Mouse (Mus musculus): ENCODE results near the gene Olfr951. TPM values are rescaled to one million over a fixed set of nuclear protein-coding genes. Genes with fewer than 3 reads are reported as not detected.

Olfr951 gene
- not detected in 2 replicates for polyA plus RNA-seq (2012; ENCODE audit: insufficient read depth, low replicate concordance)

DNA sequence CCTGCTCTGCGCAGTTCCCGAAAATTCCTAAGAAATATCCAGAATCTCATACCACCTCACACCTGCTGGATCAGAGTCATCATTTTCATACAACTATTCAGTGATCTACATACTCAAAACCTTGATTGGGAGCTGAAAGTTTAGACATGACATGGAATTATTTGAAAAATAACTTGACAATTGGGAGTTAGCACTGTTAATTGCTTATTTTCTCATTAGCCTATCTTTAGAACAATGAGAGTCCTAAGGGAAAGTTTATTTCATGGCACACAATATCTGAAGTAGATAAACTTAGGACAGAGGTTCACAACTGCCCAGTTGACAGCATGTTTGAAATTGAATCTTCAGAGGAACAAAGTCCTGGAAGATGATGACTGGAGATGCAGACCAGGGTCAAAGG lies at the start of gene Olfr951:
Gene Olfr951 (plus strand): TSS at position 301 of the 400 bp plus-strand sequence.
- Histone ChIP-seq H3K4me3 (replicated peaks) (no peak within 1 kb of the TSS), H3K9me3 (no peaks in the 10 kb centered on the region)

DNA sequence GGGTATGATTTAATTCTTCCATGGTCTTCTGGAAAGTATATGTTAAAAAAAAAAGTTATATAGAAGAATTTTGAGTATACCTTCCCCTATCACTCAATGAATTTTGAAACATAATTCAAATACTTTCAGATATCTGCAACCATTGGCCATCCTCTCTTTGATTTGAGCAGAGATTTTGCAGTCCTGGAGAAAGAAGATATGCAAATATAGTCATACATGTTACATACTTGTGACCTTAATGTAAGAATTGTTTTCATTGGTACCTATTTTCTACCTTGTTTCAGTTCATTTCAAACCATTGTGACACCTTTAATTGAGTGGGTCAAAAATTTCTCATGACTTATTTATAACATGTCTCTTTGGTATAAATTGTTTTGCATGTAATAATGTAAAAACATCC lies 39.8 kb downstream of the Olfr951 start, which contains the start of gene Olfr952:
Gene Olfr952 (minus strand): TSS at position 101 of the 400 bp plus-strand sequence.
- H3K9me3 ChIP-seq: no peaks in the 10 kb centered on the region
- H3K27me3 ChIP-seq (replicated peaks): no peaks in the 10 kb centered on the region
- H3K4me3 ChIP-seq (replicated peaks): no peak within 1 kb of the TSS
- no peaks in the 10 kb centered on the region for H3K4me1 ChIP-seq
- no peak for TF ChIP-seq FLI1 (IDR thresholded peaks at IDR 0.05; ENCODE audit: low read length)
- TF ChIP-seq GATA1 (IDR thresholded peaks at IDR 0.05; ENCODE audit: borderline replicate concordance, low read length): no peak
- H3K36me3 ChIP-seq (replicated peaks; ENCODE audit: low read length): no peaks in the 10 kb centered on the region

More for the DNA sequence above, at the start of gene Olfr951:
- Histone ChIP-seq H3K36me3 (replicated peaks; ENCODE audit: low read length) (no peaks in the 10 kb centered on the region), H3K4me1 (no peaks in the 10 kb centered on the region), H3K27me3 (replicated peaks) (no peaks in the 10 kb centered on the region)
- TF ChIP-seq GATA1 (IDR thresholded peaks at IDR 0.05; ENCODE audit: borderline replicate concordance, low read length) (no peak), FLI1 (IDR thresholded peaks at IDR 0.05; ENCODE audit: low read length) (no peak)

Other genes with a start within 250 kb of the Olfr951 start
- gene Olfr943, start 221.1 kb upstream of the Olfr951 start, polyA plus RNA-seq (2012; ENCODE audit: insufficient read depth, low replicate concordance): not detected in 2 replicates
- not detected in 2 replicates for gene Olfr944, start 185.5 kb upstream of the Olfr951 start, polyA plus RNA-seq (2012; ENCODE audit: insufficient read depth, low replicate concordance)
- not detected in 2 replicates for gene Olfr1537, start 137.4 kb upstream of the Olfr951 start, polyA plus RNA-seq (2012; ENCODE audit: insufficient read depth, low replicate concordance)
- gene Olfr945, start 110.6 kb upstream of the Olfr951 start, polyA plus RNA-seq (2012; ENCODE audit: insufficient read depth, low replicate concordance): not detected in 2 replicates
- not detected in 2 replicates for gene Olfr948, start 61.4 kb upstream of the Olfr951 start, polyA plus RNA-seq (2012; ENCODE audit: insufficient read depth, low replicate concordance)
- gene Olfr952, start 39.7 kb downstream of the Olfr951 start, polyA plus RNA-seq (2012; ENCODE audit: insufficient read depth, low replicate concordance): not detected in 2 replicates
- 0.04 TPM in 1 of 2 replicates, not detected in the other for gene Olfr954, start 69.3 kb downstream of the Olfr951 start, polyA plus RNA-seq (2012; ENCODE audit: insufficient read depth, low replicate concordance)
- gene Olfr955, start 84.5 kb downstream of the Olfr951 start, polyA plus RNA-seq (2012; ENCODE audit: insufficient read depth, low replicate concordance): not detected in 2 replicates
- not detected in 2 replicates for gene Olfr44, start 106.6 kb downstream of the Olfr951 start, polyA plus RNA-seq (2012; ENCODE audit: insufficient read depth, low replicate concordance)
- not detected in 2 replicates for gene Olfr957, start 128.4 kb downstream of the Olfr951 start, polyA plus RNA-seq (2012; ENCODE audit: insufficient read depth, low replicate concordance)
- not detected in 2 replicates for gene Olfr958, start 166.6 kb downstream of the Olfr951 start, polyA plus RNA-seq (2012; ENCODE audit: insufficient read depth, low replicate concordance)
- not detected in 2 replicates for gene Olfr959, start 188.2 kb downstream of the Olfr951 start, polyA plus RNA-seq (2012; ENCODE audit: insufficient read depth, low replicate concordance)
- 0.17 TPM in 1 of 2 replicates, not detected in the other for gene AW551984, start 217.0 kb downstream of the Olfr951 start, polyA plus RNA-seq (2012; ENCODE audit: insufficient read depth, low replicate concordance)
- gene Olfr148, start 223.2 kb downstream of the Olfr951 start, polyA plus RNA-seq (2012; ENCODE audit: insufficient read depth, low replicate concordance): not detected in 2 replicates
- gene Olfr960, start 234.0 kb downstream of the Olfr951 start, polyA plus RNA-seq (2012; ENCODE audit: insufficient read depth, low replicate concordance): not detected in 2 replicates